Mouse (Mus musculus): ENCODE data around the gene Pitx2.

GRCm38 (mm10) chr3:129256283-129256682 is 56.6 kb downstream of the Pitx2 start:
- no peak for TF ChIP-seq POLR2A (IDR thresholded peaks at IDR 0.05; ENCODE audit: borderline replicate concordance, extremely low read depth, low read depth, low read length)
- no peak for TF ChIP-seq CTCF (IDR thresholded peaks at IDR 0.05; ENCODE audit: insufficient read depth, low read length)

Measured in lung, adult 2 months (tissue).